Mouse (Mus musculus): ENCODE data around the gene Rgs7bp. TPM values are rescaled to one million over a fixed set of nuclear protein-coding genes. Genes with fewer than 3 reads are reported as not detected.

The Rgs7bp gene
- total and polyA plus RNA-seq, 3 experiments = not detected

- Histone ChIP-seq H3K79me2 (replicated peaks; ENCODE audit: control insufficient read depth, extremely low read depth, insufficient read depth, poor library complexity, severe bottlenecking) (no peaks in the 10 kb centered on the region), H3K4me2 (ENCODE audit: insufficient read depth, low read depth, poor library complexity, severe bottlenecking) (no peak overlapping the region), H3K36me3 (replicated peaks in 1 of 2; ENCODE audit: control insufficient read depth in 1 of 2, insufficient read depth in 1 of 2, low read length in 1 of 2) (no peaks in the 10 kb centered on the region), H3K9me3 (replicated peaks; ENCODE audit: low read length) (no peaks in the 10 kb centered on the region), H3K4me1 (ENCODE audit: control insufficient read depth in 1 of 2, insufficient read depth in 2 of 2) (no peaks in the 10 kb centered on the region), H3K4me3 (replicated peaks in 1 of 3; ENCODE audit: low read depth in 2 of 3, low read length in 2 of 3, poor library complexity in 1 of 3) (no peak overlapping the region), H3K9ac (ENCODE audit: insufficient read depth, low read depth) (no peak overlapping the region), H3K27me3 (replicated peaks) (no peaks in the 10 kb centered on the region), H3K27ac (ENCODE audit: insufficient read depth, low read depth) (no peak overlapping the region)
- no peak for TF ChIP-seq PAX5 (IDR thresholded peaks at IDR 0.05; ENCODE audit: low read length)
- TF ChIP-seq UBTF (IDR thresholded peaks at IDR 0.05; ENCODE audit: low read depth, low read length) = no peak
- TF ChIP-seq KAT2A (IDR thresholded peaks at IDR 0.05; ENCODE audit: insufficient replicate concordance, low read length) = no peak
- TF ChIP-seq IRF4 (IDR thresholded peaks at IDR 0.05; ENCODE audit: low read depth, low read length) = no peak
- TF ChIP-seq ZC3H11A (IDR thresholded peaks at IDR 0.05; ENCODE audit: low read depth, low read length) = no peak
- TF ChIP-seq POLR2A (IDR thresholded peaks at IDR 0.05; ENCODE audit: low read depth, low read length) = no peak
- no peak for TF ChIP-seq CHD2 (IDR thresholded peaks at IDR 0.05; ENCODE audit: low read length)
- TF ChIP-seq CTCF (conservative IDR thresholded peaks at IDR 0.05 in 1 of 2, IDR thresholded peaks at IDR 0.05 in 1 of 2; ENCODE audit: low read depth in 2 of 2, low read length in 2 of 2) = no peak
- TF ChIP-seq USF2 (conservative IDR thresholded peaks at IDR 0.05; ENCODE audit: low read depth, low read length) = no peak
- no peak for TF ChIP-seq ZKSCAN1 (IDR thresholded peaks at IDR 0.05; ENCODE audit: borderline replicate concordance, low read depth, low read length)
- no peak for TF ChIP-seq CHD1 (IDR thresholded peaks at IDR 0.05; ENCODE audit: low read depth, low read length)
- no peak for TF ChIP-seq TBP (conservative IDR thresholded peaks at IDR 0.05; ENCODE audit: low read depth, low read length)
- TF ChIP-seq MAX (IDR thresholded peaks at IDR 0.05; ENCODE audit: low read length) = no peak
- TF ChIP-seq EP300 (IDR thresholded peaks at IDR 0.05; ENCODE audit: low read length) = no peak
- no peak for TF ChIP-seq NELFE (IDR thresholded peaks at IDR 0.05; ENCODE audit: low read depth, low read length)
- TF ChIP-seq USF1 (IDR thresholded peaks at IDR 0.05; ENCODE audit: low read depth, low read length) = no peak
- no peak for TF ChIP-seq ETS1 (conservative IDR thresholded peaks at IDR 0.05; ENCODE audit: low read depth, low read length)
- TF ChIP-seq JUND (conservative IDR thresholded peaks at IDR 0.05; ENCODE audit: low read depth, low read length) = no peak
- no peak for DNase-seq (ENCODE audit: extremely low read depth)
- dilution Hi-C loops (cut with MboI; ENCODE audit: extremely low pct_ligation_motif_present, extremely low pct_unique_long_range_greater_than_20kb, low sequenced_read_pairs) (no loop called here), in situ Hi-C loops (cut with MboI; ENCODE audit: low pct_ligation_motif_present, low pct_unique_long_range_greater_than_20kb, low sequenced_read_pairs) (loop anchor here (25.0 kb wide), 1 partner anchor 424 kb away; no protein-coding TSS in a partner anchor)
Observed at GRCm38 (mm10) chr13:104962716-104963411, 91.9 kb downstream of the Rgs7bp start.

DNA sequence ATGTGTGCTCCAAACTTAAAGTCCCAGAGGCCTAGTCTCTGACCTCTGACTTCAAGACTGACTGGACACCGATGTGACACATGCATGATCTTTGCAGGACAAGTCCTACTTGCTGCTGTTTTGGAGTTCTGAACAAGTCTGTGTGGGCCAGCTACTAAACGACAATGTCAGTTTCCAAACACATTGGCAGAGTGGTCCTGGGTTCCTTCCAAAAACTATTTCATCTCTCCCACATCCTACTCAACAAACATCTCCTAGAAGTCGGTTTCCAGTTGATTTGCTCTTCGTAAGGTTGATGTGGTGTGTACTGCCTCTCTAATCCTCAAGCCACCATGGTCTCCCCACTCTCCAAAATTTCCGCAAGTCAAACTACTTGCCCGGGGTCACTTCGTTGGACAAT, 92.6 kb downstream of the Rgs7bp start:
- Histone ChIP-seq H3K4me3 (replicated peaks in 1 of 3; ENCODE audit: low read depth in 2 of 3, low read length in 2 of 3, poor library complexity in 1 of 3) (no peak overlapping the region), H3K9me3 (replicated peaks; ENCODE audit: low read length) (no peaks in the 10 kb centered on the region), H3K4me1 (ENCODE audit: control insufficient read depth in 1 of 2, insufficient read depth in 2 of 2) (no peaks in the 10 kb centered on the region), H3K36me3 (replicated peaks in 1 of 2; ENCODE audit: control insufficient read depth in 1 of 2, insufficient read depth in 1 of 2, low read length in 1 of 2) (no peaks in the 10 kb centered on the region), H3K4me2 (ENCODE audit: insufficient read depth, low read depth, poor library complexity, severe bottlenecking) (no peak overlapping the region), H3K9ac (ENCODE audit: insufficient read depth, low read depth) (no peak overlapping the region), H3K27me3 (replicated peaks) (no peaks in the 10 kb centered on the region), H3K79me2 (replicated peaks; ENCODE audit: control insufficient read depth, extremely low read depth, insufficient read depth, poor library complexity, severe bottlenecking) (no peaks in the 10 kb centered on the region), H3K27ac (ENCODE audit: insufficient read depth, low read depth) (no peak overlapping the region)
- dilution Hi-C loops (cut with MboI; ENCODE audit: extremely low pct_ligation_motif_present, extremely low pct_unique_long_range_greater_than_20kb, low sequenced_read_pairs) = no loop called here
- in situ Hi-C loops (cut with MboI; ENCODE audit: low pct_ligation_motif_present, low pct_unique_long_range_greater_than_20kb, low sequenced_read_pairs) = loop anchor here (25.0 kb wide), 1 partner anchor 425 kb away; no protein-coding TSS in a partner anchor
- TF ChIP-seq NELFE (IDR thresholded peaks at IDR 0.05; ENCODE audit: low read depth, low read length) (no peak), HCFC1 (IDR thresholded peaks at IDR 0.05; ENCODE audit: low read depth, low read length) (no peak), CHD2 (IDR thresholded peaks at IDR 0.05; ENCODE audit: low read length) (no peak), IRF4 (IDR thresholded peaks at IDR 0.05; ENCODE audit: low read depth, low read length) (no peak), USF2 (conservative IDR thresholded peaks at IDR 0.05; ENCODE audit: low read depth, low read length) (no peak), GABPA (IDR thresholded peaks at IDR 0.05; ENCODE audit: insufficient replicate concordance, low read depth, low read length) (no peak), ZC3H11A (IDR thresholded peaks at IDR 0.05; ENCODE audit: low read depth, low read length) (no peak), MAFK (IDR thresholded peaks at IDR 0.05; ENCODE audit: insufficient replicate concordance, low read length) (no peak), MEF2A (IDR thresholded peaks at IDR 0.05; ENCODE audit: borderline replicate concordance, low read depth, low read length) (no peak), UBTF (IDR thresholded peaks at IDR 0.05; ENCODE audit: low read depth, low read length) (no peak), CTCF (conservative IDR thresholded peaks at IDR 0.05 in 1 of 2, IDR thresholded peaks at IDR 0.05 in 1 of 2; ENCODE audit: low read depth in 2 of 2, low read length in 2 of 2) (no peak), JUN (IDR thresholded peaks at IDR 0.05; ENCODE audit: insufficient read depth, low read depth, low read length) (no peak), ZMIZ1 (IDR thresholded peaks at IDR 0.05; ENCODE audit: low read depth, low read length) (no peak), POLR2AphosphoS2 (IDR thresholded peaks at IDR 0.05; ENCODE audit: low read depth, low read length) (no peak)
- DNase-seq (ENCODE audit: extremely low read depth) = no peak

Measured in CH12.LX (cell line).